Mouse (Mus musculus) skeletal muscle tissue, adult 2 months (tissue): ENCODE results near the gene Dbr1.
"Not testable (repeated sequence)": the region's sequence is repeated elsewhere in the genome, so short reads cannot be mapped to it uniquely, and the experiment has no call there.

Experiments
- DNase-seq: peaks from one replicate; pipeline ENCODE4 v3.0.0-alpha.2; 2012; ENCODE audit warnings: low read depth, low spot score

Dbr1 gene

DNA sequence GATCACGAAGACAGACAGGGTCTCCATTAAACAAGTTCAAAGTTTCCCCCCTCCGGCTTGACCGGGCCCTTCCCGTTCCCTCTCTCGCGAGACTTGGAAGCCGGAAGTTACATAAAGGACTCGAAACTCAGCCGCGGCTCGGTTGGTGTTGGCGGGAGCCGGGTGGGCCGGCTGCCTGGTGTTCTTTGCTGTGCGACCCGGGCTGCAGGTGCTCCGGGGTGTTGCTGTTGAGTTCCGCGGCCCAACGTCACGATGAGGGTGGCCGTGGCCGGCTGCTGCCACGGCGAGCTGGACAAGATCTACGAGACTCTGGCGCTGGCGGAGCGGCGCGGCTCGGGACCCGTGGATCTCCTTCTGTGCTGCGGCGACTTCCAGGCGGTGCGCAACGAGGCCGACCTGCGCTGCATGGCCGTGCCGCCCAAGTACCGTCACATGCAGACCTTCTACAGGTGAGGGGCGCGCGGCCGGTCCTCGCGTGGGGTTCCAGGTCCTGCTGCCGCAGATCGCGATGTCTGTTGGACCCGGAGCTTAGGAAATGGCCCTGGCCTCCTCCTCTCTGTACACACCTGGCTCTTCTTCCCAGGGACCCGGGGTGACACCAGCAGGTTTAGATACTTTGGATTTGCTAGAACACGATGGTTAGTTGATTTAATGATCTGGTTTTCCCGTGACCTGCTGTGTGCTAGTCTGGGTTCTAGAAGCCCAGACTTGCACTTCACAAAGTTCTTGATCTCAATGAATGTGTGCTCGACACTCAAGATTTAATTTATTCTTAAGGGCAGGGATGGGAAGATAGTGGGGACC lies at the start of gene Dbr1:
Gene Dbr1, plus strand, starts transcription at position 123 of the 804 bp plus-strand sequence.
- peak; percentile 87 for DNase-seq

DNA sequence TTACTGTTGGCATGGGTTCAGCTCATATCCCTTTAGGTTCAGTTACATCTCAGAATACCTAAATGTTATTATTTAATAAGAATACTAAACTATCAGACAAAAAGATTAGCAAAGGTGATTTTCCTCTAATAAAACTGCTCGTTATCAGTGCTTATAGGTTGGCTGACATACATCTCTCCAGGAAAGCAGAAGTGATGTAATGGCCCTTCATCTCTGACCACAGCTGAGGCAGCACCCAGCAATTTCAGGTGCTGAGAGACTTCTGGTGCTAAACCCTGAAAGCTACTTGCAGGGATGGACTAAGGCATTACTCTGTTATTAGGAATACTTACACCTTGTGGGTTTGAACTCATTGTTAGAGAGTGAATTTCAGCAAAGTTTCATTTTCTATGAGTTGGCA lies 43.7 kb upstream of the Dbr1 start:
- DNase-seq, result no peak

DNA sequence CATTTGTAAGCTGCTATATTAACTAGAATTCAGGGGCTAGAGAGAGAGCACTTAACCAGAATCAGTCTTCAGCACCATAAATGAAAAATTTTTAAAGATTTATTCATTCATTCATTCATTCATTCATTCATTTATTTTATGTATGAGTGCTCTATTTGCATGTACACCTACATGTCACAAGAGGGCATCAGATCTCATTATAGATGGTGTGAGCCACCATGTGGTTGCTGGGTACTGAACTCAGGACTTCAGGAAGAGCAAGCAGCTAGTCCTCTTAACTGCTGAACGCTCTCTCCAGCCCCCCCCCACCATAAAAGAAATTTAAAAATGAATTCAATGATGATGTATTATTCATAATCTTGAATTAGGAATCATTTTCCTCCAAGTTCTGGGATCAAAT lies 29.3 kb upstream of the Dbr1 start:
- DNase-seq, result no peak

DNA sequence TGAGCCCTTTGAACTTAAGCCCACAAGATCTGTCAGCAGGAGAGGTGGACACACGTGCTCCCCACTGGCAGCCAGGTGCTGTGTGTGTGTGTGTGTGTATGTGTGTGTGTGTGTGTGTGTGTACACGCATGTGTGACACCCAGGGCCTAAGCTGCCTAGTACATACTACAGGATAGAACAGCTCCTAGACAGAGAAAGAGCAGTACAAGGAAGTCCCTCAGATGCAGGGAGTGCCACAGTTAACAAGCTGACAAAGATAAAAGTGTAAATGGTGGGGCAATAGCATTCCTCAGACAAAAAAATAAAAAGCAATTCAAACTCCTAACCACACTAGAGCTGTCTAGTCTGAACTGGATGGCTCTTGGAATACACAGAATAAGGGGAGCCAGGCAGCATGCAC lies 23.5 kb upstream of the Dbr1 start:
- DNase-seq, result no peak

DNA sequence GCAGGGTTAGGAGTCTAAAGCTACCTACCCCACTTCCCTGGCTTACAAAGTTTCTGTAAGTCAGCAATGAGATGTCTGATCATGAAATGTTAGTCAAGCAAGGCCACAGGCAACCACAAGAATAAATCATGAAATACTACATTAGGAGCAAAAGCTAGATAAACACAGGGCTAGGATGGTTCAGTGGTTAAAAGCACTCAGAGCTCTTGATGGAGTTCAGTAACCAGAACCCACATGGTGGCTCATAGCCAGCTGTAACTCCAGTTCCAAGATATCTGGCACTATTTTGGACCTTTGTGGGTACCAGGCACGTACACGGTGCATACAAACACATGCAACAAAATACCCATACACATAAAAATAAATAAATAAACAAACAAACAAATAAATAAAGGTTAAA lies 22.6 kb upstream of the Dbr1 start:
- peak; percentile 27 for DNase-seq

DNA sequence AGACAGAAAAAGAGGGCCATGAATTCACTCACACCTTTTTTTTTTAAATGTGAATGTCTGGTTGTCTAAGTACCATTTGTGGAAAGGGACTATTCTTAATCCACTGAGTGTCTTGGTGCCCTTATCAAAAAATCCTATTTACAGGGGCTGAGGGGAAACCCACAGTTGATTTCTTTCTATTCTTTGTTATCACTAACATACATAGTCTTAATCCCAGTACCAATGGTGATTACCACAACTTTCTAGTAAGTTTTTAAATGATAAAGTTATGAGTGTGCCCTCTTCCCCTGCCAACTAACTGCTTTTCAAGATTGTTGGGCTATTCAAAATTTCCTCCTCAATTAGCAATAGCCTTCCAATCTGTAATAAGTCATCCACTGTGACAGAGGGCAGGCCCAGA lies 21.5 kb upstream of the Dbr1 start:
- no peak for DNase-seq

DNA sequence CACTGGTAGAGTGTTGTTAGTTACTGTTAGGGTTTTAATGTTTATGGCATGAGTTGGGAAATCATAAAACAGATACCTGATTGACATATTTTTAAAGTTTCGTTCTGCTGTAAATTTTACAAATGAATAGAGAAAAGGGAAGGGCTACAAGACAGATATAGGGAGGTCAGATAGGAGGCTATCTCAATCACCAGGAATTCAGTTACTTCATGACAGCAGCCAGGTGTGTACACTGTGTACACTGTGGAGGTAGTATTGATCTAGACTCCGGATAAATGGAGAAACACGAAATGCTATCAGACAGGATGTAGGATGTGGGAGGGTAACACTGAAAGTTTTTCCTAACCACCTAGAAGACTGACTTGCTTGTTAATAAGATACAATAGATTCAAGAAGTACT lies 20.3 kb upstream of the Dbr1 start:
- DNase-seq, result no peak

DNA sequence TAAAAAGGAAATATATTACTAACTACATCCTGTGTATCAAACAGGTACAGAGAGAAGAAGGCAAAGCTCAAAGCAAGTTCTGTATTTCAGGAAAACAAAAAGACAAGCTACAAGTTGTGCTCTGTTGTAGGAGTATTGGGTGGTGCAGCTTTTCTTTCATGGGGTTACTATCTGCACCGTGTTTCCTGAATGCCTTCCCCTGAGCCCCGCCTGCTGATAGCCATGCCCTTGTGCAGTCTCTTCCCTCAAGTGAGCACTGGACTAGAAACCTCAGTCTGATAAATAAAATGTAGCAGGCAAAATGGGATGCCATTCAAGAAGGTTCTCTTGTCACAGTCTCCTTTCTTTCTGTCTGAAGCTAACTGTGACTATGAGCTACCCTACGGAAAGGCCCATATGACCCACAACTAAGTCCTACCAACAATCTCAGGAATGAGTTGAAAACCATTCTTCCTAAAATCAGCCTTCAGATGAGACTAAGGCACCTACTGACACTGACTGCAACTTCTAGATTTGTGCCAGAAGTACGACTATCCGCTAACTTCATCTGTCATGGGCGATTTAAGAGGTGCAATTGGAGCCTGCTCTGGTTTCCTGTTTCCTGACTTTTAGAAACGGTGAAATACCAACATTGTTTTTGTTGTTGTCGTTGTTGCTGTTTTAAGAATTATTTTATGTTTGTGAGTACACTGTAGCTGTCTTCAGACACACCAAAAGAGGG lies 17.9 kb upstream of the Dbr1 start:
- DNase-seq, result no peak

DNA sequence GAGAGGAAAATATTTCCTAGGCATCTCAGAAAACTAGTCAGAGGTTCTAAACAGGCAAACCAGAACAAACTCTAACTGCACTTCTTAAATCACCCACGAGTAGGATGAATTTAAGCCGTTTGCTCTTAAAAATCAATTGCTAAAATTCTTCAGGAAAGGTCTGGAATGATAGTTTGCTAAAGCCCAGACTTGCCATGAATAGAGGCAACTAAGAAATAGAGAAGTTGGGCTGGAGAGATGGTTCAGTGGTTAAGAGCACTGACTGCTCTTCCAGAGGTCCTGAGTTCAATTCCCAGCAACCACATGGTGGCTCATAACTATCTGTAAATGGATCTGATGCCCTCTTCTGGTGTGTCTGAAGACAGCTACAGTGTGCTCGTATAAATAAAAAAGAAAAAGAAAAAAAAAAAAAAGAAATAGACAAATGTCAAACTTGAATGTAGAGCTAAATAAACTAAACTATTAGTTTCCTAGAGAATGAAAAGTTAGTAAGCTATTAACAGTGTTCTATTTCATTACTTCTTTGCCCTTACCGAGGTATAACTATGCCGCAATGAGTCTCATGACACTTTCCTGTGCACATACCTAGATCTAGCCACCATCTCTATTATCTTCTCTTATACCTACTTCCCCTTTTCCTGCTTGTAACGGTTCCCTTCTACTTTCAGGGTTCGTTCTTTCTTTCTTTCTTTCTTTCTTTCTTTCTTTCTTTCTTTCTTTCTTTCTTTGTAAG lies 16.6 kb upstream of the Dbr1 start:
- no peak for DNase-seq

DNA sequence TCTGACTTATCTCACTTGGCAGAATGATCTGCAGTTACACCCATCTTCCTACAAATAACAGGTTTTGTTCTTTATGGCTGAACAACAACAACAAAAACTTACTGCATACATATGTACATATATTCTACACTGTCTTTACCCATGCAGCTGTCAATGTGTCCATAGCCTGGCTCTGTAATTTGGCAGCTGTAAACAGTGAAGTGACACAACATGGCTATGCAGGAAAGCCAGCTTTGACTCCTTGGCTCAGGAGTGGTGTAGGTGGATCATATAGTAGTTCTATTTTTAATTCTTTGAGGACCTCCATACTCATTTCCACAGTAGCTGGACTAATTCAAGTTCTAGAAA lies 16.1 kb upstream of the Dbr1 start:
- no peak for DNase-seq

DNA sequence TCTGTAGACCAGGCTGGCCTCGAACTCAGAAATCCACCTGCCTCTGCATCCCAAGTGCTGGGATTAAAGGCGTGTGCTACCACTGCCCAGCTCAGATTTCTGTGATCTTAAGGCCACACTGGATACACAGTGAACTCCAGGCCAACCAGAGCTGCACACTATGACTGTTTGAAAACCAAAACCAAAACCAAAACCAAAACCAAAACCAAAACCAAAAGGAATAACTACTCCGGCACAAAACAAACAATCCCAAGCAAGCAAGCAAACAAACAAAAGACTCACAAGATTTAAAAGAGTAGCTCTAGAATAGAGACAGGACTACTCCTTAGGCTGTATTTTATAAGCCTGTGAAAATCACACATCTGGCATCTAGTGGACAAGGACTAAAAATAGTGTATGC lies 15.2 kb upstream of the Dbr1 start:
- no peak for DNase-seq

DNA sequence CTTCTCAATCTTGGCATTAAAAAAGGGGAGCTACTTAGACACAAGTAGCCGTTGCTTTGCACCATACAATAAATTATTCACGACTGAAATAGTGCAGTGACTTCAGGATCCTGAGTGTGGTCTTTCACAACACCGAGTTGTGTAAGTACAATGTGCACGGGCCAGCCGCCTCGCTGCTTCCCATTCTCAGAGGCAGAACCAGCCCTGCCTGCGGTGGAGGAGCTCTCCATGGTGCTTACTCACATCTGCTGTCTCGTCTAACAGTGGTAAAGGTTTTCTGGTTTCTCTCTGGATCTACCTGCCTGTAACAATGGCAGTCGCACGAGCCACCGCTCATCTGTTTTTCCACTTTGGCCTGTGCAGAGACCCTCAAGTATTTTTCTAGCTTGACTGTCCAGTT lies 11.9 kb upstream of the Dbr1 start:
- DNase-seq, result peak; percentile 30

DNA sequence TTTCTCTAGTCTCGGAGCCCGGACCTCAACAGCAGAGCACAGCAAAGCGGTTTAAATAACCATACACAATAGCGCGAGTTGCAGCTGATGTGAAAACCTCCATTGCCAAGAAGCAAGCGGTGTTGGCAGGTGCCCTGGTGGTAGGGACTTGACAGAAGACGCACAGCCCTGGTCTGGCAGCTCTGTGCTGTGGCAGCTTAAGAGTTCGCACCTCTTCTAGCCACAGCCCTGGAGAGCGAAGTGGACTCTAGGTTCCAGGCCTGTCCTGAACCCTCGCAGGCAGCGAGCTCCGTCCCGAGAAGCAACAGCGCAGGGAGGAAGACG lies 7.6 kb upstream of the Dbr1 start:
- DNase-seq, result no peak

DNA sequence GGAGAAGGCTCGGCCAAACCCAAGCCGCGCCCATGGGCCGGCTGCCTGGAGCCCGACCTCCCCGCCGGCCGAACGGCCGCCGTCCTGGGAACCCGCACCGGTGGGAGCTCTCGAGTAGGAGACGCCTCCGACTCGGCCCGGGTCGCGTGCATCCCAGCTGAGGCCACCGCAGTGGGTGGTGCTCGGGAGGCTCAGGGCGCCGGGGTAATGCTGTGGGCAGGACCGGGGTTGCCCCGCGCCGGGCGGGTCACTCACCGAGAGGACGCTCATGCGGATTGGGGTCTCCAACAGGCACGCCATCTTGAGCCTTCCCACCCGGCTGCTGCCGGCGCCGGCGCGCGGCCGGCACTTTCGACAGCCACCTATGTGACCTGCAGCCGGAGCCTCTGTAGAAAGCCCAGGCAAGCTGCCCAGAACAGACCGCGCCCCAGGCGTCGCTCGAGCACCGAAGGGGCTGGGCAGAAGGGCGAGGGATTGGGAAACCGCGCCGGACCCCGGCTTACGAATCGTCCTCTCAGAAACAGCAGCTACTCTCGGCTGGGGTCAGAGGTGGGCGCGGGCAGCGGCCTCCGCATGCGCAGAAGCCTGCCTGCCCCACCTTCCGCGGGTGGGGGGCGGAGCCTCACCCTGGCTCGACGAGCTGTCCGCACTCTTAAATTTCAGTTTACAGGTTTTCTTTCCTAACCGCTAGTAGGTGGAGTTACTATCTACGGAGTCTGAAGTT lies 7.1 kb upstream of the Dbr1 start, which contains the start of gene Armc8:
Gene Armc8, minus strand, starts transcription at position 553 of the 724 bp plus-strand sequence.
- DNase-seq, result peak; percentile 85

DNA sequence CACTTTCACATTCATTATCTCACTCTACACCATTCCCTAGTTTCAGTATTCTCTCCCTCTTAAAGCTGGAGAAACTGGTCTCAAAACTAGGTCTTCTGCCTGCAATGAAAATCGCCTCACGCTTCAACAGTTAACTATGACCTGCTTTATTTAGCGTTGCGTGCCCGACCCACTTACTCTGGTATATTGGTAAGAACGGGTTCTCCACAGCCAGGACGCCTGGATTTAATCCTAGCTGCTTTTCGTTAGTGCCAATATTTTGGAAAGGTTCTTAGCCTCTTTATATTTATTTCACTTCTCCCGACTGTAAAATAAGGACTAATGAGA lies 6.6 kb upstream of the Dbr1 start:
- DNase-seq, result no peak

DNA sequence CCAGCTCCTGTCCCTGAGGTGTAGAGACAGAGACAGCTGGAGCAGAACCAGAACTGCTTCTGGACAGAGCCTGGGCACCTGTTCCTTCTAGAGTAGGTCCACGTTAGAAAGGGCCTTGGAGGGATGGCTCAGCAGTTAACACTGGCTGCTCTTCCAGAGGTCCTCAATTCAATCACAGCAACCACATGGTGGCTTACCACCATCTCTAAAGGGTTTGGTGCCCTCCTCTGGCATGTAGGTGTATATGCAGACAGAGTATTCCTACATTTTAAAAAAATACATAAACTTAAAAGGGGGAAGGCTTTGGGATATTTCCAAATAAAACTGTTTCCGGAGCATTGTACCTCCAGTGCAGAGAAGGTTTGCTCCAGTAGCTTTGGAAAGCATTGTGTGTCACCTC lies 5.1 kb downstream of the Dbr1 start:
- DNase-seq, result peak; percentile 32

DNA sequence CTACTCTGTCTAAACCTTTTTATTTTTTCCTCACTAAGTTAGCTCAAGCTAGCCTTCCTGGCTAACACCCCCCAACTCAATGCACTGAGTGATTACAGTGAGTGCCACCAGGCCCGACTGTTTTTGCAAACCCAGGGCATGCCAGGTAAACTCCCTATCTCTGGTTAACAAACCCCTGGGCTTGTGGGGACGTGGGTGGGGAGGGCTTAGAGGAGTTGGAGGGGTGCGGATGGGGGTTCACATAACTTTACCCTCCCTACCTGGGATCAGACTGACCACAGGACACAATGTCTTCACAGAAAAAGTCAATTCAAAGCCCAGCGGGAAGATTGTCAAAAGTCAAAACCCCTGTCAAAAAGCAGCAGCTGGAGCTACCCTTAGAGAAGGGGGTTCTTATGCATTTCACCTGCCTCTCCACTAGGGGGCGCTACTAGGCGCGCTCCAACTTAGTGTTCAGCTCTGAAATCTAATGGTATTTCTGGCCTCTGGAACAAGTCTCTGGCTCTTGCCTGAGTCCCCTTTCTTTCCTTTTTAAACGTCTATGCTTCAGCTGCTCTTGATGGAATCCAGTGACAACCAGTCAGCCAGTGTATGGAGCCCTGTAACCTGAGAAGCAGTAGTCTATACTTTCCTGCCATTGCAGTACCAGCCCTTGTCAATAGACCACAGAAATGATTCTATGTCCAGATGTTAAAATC lies 12.1 kb downstream of the Dbr1 start:
- DNase-seq, result peak; percentile 23

DNA sequence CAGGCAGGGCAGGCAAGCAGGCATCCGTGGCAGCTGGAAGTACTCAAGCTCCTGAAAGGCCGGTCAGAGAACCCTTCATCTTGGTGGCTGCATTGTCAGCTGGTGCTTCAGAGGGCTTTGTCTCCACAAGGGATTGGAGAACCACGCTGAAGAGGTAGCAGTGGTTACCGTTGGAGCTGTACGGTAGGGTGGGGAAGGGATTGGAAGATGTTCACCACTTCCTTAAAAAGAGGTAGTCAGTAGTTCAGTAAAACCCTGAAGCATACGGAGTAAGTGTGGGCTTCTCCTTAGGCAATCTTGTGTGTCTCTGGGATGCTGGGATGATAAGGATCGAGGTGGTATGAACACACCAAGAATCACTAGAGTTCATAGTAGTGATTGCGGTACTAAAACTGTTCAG lies 15.5 kb downstream of the Dbr1 start:
- DNase-seq, result no peak

DNA sequence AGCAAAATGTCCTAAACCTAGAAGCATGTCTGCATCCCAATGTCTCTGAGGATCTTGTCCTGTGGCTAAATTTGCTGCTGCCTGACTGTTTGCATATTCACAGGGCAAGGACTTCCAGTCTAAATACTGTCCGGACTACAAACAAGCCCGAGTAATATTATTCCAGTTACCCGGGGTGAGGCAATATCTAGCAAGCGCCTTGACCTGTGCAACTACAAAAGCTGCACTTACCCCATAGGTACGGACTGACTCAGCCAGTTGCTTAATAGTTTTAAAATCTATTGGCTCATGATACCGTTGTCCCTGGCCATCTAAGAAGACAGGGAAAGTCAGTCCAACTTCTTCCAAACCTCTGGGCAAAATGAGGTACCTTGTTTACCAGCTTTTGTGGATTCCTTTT lies 23.5 kb downstream of the Dbr1 start:
- not testable (repeated sequence) for DNase-seq

DNA sequence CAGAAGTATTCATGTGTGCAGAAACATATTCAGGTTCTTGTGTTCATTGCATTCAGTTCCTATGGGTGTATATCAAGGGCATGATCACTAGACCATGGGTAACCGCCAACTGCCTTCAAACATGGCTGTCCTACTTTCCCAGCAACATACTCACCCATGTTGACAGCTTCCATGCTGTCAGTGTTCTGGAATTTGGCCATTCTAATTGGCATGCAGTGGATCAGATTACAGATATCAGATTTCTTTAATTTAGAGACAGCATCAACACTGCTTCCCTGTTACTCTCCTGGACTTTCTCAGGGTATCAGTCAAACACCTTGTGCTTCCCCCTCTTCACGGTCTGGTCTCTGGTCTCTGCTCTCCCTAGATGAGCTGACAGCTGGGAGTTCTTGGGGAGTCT lies 28.0 kb downstream of the Dbr1 start:
- no peak for DNase-seq

DNA sequence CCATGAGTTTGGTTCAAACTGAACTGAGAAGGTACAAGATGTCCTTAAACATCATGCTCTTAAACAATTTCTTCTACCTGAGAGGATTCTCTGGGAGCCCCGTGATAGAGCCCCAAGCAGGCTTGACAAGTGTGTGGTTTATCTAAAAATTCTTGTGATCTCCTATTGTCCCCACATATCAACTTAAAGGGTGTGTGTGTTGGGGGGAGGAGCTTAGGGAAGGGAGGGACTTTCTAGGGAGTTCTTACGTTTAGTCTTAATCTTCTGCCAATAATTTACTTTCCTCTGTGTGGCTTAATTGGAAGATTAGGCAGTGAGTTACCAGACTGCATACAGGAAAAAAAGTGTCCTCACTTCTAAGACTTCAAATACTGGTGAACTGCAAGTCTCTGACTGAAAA lies 36.6 kb downstream of the Dbr1 start, which contains the start of gene A4gnt:
Gene A4gnt, plus strand, starts transcription at position 301 of the 400 bp plus-strand sequence.
- DNase-seq, result no peak

DNA sequence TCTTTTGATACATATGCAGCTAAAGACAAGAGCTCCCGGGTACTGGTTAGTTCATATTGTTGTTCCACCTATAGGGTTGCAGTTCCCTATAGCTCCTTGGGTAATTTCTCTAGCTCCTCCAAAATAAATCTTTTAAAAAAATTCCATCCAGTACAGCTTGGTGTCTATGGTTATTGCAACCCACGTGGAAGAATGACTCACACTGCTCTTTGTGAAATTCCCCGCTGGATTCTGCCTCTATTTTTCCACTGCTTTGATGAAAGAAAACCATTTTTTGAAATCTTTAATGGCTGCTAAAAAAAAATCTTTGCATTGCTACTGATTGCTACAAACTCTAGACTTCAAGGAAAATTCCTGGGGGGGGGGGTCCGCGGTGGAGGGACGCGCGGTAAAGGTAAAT lies 44.1 kb downstream of the Dbr1 start:
- DNase-seq, result no peak
